Mouse (Mus musculus) thymus, postnatal 0 days (tissue): ENCODE results near the gene Zc3h18. TPM values are rescaled to one million over a fixed set of nuclear protein-coding genes. Genes with fewer than 3 reads are reported as not detected.

Source experiments
- DNase-seq: peaks from one replicate; pipeline ENCODE4 v3.0.0-alpha.2; 2015; ENCODE audit warnings: low spot score
- polyA plus RNA-seq: library from polyadenylated mRNA; unstranded; fragments of >200 nt; fragmentation: Nextera tagmentation; extraction: Ambion mirVana; gene quantifications from 2 replicates; pipeline ENCODE4 v1.2.1, GENCODE M21; 2015

The Zc3h18 gene
- polyA plus RNA-seq, 1 experiment from 2014 or later, result 41.7 TPM

GRCm38 (mm10) chr8:122436146-122436545, 59.7 kb downstream of the Zc3h18 start:
- DNase-seq, result peak; percentile 60

GRCm38 (mm10) chr8:122436586-122437125, 60.2 kb downstream of the Zc3h18 start:
- no peak for DNase-seq

GRCm38 (mm10) chr8:122437708-122438331, 61.4 kb downstream of the Zc3h18 start:
- DNase-seq, result peak; percentile 55

- DNase-seq, result no peak
Measured at GRCm38 (mm10) chr8:122439336-122439735, 62.9 kb downstream of the Zc3h18 start.

GRCm38 (mm10) chr8:122441326-122441725, 64.9 kb downstream of the Zc3h18 start:
- no peak for DNase-seq

GRCm38 (mm10) chr8:122442356-122442755, 65.9 kb downstream of the Zc3h18 start:
- DNase-seq, result no peak

GRCm38 (mm10) chr8:122442781-122443180, 66.4 kb downstream of the Zc3h18 start:
- no peak for DNase-seq

GRCm38 (mm10) chr8:122443262-122444006, 67.0 kb downstream of the Zc3h18 start, which contains the start of gene Mvd:
Gene Mvd, minus strand, starts transcription at chr8:122443422.
- peak; percentile 99 for DNase-seq

GRCm38 (mm10) chr8:122444058-122444748, 67.8 kb downstream of the Zc3h18 start:
- DNase-seq, result peak; percentile 62

- peak; percentile 36 for DNase-seq
Measured at GRCm38 (mm10) chr8:122445203-122445602, 68.8 kb downstream of the Zc3h18 start.

GRCm38 (mm10) chr8:122451161-122451703, 74.8 kb downstream of the Zc3h18 start:
- DNase-seq, result no peak

GRCm38 (mm10) chr8:122452154-122452553, 75.7 kb downstream of the Zc3h18 start:
- DNase-seq, result no peak

- no peak for DNase-seq
Measured at GRCm38 (mm10) chr8:122454409-122454808, 78.0 kb downstream of the Zc3h18 start.

- DNase-seq, result no peak
Measured at GRCm38 (mm10) chr8:122457171-122457570, 80.8 kb downstream of the Zc3h18 start.

GRCm38 (mm10) chr8:122459218-122459900, 83.0 kb downstream of the Zc3h18 start:
- DNase-seq, result peak; percentile 76

- DNase-seq, result peak; percentile 75
Measured at GRCm38 (mm10) chr8:122459990-122460389, 83.6 kb downstream of the Zc3h18 start.

GRCm38 (mm10) chr8:122460524-122461472, 84.4 kb downstream of the Zc3h18 start, which contains the start of gene Snai3:
Gene Snai3, minus strand, starts transcription at chr8:122460733.
- DNase-seq, result peak; percentile 79

GRCm38 (mm10) chr8:122461473-122462148, 85.2 kb downstream of the Zc3h18 start:
- no peak for DNase-seq

GRCm38 (mm10) chr8:122462510-122462909, 86.1 kb downstream of the Zc3h18 start:
- no peak for DNase-seq
